Mouse (Mus musculus): ENCODE results near the gene Mup16. TPM values are rescaled to one million over a fixed set of nuclear protein-coding genes. Genes with fewer than 3 reads are reported as not detected.
"Not testable (repeated sequence)": the region's sequence is repeated elsewhere in the genome, so short reads cannot be mapped to it uniquely, and the experiment has no call there.

The Mup16 gene
- polyA plus RNA-seq (2016; fragmentation: Nextera tagmentation; extraction: Ambion mirVana): not detected in 2 replicates

DNA sequence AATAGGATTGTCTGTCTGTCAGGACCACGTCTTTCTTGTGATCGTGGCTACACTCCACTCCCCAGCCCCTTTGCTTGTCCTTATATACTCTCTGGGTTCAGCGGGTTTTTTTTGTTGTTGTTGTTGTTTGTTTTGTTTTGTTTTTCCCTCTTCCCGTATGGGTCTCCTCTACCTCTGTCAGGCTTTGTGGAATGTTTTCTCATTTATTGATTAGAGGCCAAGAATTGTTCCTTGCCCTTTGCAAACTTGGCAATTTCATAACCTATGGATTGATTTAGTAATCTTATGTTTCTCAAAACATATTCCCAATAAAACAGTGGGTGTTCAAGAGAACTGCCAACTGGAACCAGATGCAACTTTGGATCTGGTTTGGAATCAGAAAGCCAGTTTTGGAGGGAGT, at the start of gene Mup16:
Mup16 (minus strand) TSS at position 101 of the 400 bp plus-strand sequence.
- H3K4me1 ChIP-seq; H3K27me3 ChIP-seq (replicated peaks; ENCODE audit: low read depth, poor library complexity, severe bottlenecking); H3K27ac ChIP-seq (replicated peaks); H3K4me3 ChIP-seq; H3K9me3 ChIP-seq; DNase-seq (ENCODE audit: low spot score); H3K36me3 ChIP-seq (replicated peaks): not testable (repeated sequence)
- 94% methylated on average over 4 of the region's 4 CpGs for WGBS

DNA sequence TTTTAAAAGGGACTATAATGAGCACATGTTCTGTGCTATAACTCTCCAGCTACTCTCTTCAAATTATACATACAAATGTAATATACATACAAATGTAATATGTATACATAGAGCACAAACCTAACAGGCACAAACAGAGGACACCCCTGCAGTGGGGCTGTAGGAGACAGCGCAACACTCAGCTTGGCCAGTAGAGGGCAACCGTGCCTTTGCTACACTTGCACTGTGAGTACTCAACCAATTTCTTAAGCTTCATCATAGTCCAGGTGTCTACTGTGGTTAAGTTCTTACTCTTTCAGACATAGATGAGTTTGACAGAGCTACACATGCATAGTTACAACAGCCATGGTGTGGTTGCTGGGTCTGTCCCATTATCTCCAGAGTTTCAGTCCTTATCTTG, 36.6 kb upstream of the Mup16 start:
- not testable (repeated sequence) for H3K9me3 ChIP-seq; H3K4me1 ChIP-seq; DNase-seq (ENCODE audit: low spot score); H3K27ac ChIP-seq (replicated peaks); H3K36me3 ChIP-seq (replicated peaks); H3K4me3 ChIP-seq; H3K27me3 ChIP-seq (replicated peaks; ENCODE audit: low read depth, poor library complexity, severe bottlenecking)
- 51% methylated on average over 2 of the region's 2 CpGs for WGBS

Other genes with a start within 250 kb of the Mup16 start
- not detected in 2 replicates for gene Mup14, start 215.5 kb downstream of the Mup16 start, polyA plus RNA-seq (2016; fragmentation: Nextera tagmentation; extraction: Ambion mirVana)
- gene Mup15, start 79.8 kb downstream of the Mup16 start, polyA plus RNA-seq (2016; fragmentation: Nextera tagmentation; extraction: Ambion mirVana): not detected in 2 replicates
- gene Mup17, start 76.3 kb upstream of the Mup16 start, polyA plus RNA-seq (2016; fragmentation: Nextera tagmentation; extraction: Ambion mirVana): not detected in 2 replicates
- not detected in 2 replicates for gene Mup18, start 154.6 kb upstream of the Mup16 start, polyA plus RNA-seq (2016; fragmentation: Nextera tagmentation; extraction: Ambion mirVana)